Mouse (Mus musculus): ENCODE results near the gene Itih5.

Itih5 gene

DNA sequence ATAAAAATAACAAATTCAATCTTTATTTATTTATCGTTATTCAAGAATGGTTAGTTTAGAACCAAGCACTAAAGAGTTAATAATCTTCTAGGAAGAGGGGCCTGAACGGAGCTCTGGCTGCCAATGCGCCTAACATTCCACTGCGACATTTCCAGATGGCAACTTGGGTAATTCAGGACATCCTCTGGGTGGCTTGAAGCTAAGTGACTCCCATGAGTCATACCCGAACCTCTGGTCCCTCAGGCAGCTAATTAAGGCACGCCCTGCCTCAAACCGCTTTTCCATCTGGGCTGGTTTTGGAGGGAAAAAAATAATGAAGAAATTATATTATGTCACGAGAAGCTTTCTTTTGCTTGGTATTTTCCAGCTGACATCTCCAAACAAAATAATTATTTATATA lies 14.6 kb downstream of the Itih5 start:
- no peak for DNase-seq

DNA sequence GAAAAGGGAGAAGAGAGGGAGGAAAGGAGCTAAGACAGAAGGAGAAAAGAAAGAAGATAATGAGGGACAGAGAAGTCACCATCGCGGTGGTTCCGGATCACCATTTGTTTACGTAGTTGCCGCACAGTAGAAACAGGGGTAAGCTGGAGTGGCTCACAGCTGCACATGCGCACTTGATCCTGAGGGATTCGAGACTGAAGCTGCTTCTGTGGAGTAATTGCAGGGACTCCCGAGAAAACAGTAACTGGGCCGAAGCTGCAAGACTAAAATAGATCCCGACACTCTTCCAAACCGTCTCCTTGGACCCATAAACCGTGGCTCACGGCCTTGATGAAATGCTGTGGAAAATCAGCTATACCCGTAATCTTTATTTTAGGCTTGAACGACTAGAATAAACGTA lies 16.6 kb downstream of the Itih5 start:
- no peak for DNase-seq

DNA sequence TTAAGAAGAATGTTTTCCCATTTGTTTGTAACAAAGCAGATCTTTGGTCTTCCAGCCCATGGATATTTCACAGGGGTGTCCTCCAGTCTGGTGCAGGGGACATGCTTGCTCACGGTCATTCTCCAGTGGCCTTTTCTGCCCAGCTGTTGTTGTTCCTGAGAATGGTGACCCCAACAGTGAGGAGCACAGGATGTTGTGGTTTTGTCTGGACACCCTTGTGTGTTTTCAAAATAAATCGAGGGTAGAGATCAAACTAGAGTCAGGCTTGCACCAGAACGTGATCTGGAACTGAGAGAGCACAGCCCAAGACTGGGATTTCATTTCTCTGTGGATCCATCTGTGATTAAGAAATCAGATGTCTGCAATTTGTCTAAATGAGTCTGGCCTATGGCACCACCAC lies 40.2 kb downstream of the Itih5 start:
- DNase-seq, result no peak

DNA sequence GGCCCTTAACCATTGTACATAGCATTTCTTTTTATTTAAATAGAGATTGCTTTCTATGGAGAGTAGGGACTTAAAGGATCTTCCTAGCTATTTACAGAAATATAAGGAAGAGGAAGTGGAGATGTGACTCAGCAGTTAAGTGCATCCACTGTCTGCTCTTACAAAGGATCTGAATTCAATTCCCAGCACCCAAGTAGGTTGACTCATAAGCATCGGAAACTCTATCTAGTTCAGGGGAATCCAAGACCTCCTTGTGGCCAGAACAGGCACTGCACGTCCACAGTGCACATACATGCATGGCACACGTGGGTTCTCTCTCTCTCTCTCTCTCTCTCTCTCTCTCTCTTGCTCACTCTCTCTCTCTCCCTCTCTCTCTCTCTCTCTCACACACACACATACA lies 41.8 kb downstream of the Itih5 start:
- no peak for DNase-seq

DNA sequence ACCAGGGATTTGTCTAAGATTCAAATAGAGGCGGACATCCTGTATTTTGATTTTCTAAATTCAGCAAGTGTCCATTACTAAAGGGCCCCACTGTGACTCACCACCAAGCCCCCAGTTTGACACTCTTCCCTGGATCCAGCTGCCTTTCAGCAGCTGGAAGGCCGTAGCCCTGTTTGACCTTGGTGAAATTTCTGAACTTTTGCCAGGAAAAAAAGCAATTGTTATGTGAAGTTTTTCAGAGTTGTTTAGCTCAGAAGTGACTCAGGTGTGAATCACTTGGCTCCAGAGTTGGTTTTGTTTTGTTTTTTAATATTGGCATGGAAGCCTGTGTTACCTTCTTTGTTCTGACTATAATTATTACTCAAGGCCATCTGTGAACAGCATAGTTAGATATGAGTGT lies 46.0 kb downstream of the Itih5 start:
- no peak for DNase-seq

DNA sequence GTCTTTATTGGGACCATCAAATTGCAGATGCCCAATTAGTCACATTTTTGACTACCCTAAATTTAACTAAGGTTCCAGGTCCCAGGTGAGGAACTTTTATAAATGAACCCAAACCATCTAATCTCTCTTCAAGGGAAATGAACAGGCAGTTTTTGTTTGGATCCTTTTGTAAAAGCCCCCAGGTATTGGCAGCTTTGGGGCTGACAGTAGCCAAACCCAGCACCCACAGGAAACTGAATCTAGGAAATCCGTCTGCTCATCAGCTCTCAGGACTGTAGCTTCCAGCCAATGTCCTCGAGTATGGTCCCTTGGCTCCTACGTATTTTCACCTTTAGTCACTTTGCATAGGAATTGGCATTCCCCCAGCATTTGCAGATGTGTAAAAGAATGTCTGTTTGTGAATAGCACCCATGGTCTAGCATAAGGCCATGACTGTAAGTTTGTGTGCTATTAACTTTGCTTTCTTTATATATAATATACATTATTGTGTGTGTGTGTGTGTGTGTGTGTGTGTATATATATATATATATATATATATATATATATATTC lies 47.4 kb downstream of the Itih5 start:
- DNase-seq, result no peak

DNA sequence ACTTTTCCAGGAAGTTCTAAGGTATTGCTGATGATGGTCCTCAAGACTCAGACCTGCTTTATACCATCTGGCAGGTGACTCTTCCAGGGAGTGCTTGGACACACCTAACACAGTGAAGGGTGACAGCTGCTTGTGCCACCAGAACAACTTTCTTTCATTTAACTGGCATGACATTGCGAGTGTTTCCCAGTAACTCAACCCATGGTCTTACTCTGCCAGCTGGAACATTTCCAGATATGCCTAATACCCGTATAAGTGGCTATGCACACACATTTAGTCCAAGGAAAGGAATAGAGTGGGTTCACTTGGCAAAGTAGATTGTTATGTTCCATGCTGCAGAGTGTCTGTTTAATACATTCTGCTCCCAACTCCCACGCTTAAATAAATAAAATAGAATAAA lies 50.9 kb downstream of the Itih5 start:
- DNase-seq, result no peak

DNA sequence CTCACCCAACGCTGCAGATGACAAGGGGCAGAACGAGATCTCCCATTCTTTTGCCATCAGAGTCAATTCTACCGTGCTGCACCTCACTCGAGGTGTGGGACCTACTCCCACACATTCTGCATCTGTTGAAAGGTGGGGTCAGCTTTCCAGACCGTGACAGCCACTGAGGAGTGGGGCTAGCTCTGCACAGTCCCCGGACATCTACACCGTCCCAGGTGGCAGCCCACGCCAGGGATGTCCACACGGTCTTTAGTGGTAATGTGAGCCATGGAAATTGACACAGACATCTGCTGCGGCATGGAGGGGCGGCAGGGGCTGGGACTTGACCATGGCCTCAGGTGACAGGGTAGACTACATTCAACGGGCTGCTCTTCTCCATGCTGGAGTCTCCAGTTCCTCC lies 60.1 kb downstream of the Itih5 start:
- no peak for DNase-seq

DNA sequence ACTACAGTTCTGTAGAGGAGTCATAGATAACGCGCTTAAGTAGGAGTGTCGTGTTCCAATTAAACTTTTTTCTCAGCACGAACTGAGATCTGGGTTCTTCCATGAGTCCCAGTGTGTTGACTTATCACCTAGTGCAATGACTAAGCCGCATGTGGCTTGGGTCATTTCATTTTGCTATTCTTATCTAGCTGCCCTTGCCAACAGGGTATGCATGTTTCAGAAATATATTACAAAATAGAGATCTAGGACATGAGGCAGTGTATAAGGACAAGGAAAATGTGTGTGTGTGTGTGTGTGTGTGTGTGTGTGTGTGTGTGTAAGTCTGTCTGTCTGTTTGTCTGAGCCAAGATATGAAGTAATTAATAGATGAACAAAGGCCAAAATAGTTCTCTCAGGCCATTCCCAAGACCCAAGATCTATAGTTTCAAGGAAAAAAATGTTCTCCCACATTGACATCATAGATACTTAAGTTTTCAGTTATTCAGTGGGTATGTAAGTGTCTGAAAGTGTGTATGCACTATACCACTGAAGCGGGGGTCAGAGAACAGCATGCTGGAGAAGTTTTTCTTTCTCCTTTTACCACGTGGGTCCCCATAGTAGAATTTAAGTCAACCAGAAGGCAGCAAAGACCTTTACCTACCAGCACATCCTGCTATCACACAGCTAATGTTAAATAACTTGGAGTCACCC lies 62.6 kb downstream of the Itih5 start:
- no peak for DNase-seq

DNA sequence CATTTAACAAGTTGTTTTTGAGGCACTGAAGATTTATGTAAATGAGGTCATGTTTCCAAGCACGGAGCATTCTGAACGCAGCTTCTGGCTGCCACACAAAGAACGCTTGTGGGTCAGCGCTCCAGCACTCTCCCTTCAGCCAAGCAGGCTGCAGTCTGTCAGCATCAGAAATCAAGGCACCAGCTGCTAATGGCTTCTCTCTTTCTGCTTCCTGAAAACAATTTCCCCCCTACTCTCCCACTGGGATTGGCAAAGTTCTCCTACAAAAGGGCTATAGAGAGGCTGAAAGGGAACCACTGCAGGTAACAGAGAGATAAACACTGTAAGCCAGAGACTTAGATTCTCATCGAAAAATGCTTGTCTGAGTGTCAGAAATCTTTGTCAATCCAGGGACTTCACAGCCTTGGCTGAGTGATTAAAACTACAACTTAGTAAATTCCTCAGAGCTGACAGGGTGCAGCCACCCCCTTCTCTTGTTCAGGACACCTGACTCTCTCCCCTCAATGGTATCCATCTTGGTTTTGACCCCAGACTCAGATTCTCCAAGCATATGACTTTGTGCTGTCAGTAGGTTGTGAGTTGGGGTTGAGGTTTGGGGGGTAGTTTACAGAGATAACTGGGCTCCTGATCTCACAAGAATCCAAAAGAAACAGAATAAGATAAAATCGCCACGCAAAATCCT lies 63.3 kb downstream of the Itih5 start:
- DNase-seq, result peak; percentile 19

DNA sequence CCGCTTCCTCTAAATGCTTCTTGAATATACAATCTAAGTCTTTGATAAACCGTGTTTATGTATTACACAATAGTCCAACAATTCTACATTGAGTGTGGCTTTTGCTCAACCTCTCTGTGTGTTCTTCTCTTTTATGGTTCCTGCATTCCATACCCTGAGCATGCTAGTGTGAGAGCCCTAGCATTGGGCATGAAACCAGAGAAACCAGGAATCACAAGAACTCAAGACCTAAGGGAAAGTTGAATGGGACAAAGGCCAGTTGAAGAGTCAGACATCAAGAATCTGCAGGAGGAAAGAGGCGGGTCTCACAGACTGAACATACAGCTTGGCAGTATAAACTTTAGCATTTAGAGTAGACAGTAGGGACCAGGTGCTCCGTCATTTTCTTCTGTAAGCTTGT lies 68.5 kb downstream of the Itih5 start:
- DNase-seq, result no peak

DNA sequence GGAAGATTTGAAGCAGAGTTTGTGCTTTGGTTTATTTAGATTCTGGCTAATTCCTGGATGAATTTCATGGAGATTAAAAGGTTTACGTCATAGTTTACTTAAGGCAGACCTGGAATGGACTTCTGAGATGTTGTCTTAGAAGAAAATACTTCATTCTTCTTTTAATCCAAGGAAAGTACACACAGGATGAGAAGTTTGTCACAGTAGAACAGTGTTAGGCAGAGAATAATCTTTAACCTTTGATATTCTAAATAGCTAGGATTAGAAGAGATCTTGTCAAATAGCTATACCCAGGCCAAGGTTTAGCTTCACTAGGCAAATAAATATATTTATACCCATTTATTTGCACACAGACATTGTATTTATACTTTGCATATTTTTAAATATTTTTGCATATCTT lies 73.5 kb downstream of the Itih5 start:
- DNase-seq, result no peak

DNA sequence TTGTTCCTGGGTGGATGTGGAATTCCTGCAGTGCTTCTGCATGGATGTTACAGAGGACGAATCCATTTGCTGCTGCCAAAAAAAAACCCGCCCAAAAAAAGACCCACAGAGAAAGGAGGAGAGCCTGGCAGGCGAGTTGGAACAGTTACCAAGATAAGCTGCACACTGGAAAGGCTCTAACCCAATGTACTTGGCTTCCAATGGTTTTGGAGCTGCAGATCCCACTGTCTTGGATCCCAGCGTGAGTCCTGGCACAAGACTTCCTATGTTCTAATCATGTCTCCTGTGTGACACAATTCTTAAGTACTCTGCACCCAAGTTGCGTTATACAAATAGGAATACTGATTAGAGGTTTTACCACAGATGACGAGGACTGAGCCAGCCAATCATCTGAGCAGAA lies 78.6 kb downstream of the Itih5 start:
- DNase-seq, result no peak

DNA sequence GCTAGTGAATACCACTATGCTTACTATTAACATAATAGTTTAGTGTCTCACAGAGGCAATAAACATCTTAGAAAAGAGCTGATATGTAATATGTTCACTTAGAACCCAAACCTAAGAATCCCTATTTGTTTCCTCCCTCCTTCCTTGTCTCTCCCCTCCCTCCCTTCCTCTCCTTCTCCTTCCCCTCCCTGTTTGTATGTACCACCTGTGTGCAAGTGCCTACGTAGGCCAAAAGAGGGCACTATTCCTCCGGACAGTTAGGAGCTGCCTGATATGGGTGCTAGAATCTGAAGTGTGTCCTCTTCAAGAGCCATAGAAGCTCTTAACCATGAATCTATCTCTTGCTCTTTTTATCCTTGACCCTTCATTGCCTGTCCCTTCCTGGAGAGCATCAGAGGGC lies 83.2 kb downstream of the Itih5 start:
- no peak for DNase-seq

DNA sequence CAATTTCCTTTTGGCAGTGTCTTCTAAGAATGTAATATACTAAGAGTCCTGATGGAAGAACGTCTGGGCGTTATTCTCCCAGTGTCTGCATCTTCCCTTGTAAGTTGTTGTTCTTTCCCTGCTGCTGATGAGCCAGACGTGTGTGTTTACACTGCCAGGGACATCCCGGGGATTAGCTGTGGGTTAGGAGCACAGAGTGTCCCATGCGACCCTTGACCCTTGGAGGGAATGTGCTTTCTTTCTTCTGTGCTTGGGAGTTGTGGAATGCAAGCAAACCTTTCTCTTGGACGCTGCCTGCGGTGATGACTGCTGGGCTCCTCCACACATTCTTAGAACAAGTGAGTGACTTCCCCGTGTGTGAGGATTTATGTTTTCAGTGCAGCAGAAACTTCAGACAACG lies 89.6 kb downstream of the Itih5 start:
- DNase-seq, result peak; percentile 40

DNA sequence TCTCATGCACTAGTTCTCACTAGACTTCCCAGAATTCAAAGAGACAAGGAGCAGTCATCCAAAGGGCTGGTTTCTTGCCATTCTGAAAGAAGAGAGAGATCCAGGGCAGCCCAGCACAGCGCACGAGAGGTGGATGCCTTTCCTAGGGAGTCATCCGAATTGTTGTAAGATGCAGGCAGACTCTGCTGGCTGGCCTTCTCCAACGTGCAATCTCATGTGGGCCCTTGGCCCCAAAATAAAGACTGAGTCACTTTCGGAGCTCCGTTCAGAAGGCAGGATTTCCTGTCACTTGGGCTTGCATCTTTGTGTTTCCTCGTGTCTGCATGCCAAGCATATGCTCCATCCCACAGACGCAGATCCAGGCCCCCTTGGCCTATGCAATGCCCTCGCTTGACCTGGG lies 97.1 kb downstream of the Itih5 start:
- no peak for DNase-seq

DNA sequence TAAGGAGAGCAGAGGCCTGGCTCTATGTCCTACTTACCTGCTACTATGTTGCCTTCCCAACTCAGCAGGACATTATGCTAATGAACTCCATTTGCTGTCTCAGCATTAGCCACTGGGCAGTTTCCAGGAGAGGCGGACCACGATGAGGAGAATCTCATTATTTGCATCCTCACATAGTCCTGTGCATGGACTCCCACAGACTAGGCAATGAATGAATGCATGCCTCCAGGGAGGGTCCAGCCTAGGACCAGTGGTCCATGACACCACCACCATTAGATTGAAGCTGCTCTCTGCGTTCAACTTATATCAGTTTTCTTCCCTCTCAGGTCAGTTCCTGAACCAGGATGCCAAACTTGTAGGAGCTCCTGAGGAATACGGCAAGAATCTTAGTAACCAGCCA lies 97.6 kb downstream of the Itih5 start:
- DNase-seq, result no peak

DNA sequence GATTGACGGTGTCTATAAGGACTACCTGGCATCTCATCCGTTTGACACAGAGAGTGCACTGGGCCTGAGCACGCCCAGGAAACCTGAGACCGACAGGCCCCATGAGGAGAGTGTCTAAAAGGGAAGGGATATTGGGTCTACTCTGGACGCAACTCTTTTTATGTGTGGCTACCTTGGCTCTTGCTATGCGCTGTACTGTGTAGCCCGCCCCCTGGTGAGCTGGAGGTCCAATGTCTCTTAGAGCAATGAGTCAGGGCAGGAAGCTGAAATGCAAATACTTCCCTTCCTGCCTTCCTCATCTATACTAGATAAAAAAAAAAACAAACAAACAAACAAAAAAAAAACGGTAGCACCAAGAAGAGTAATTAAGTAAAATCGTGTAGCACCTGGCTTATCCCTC lies 98.1 kb downstream of the Itih5 start:
- DNase-seq, result no peak

DNA sequence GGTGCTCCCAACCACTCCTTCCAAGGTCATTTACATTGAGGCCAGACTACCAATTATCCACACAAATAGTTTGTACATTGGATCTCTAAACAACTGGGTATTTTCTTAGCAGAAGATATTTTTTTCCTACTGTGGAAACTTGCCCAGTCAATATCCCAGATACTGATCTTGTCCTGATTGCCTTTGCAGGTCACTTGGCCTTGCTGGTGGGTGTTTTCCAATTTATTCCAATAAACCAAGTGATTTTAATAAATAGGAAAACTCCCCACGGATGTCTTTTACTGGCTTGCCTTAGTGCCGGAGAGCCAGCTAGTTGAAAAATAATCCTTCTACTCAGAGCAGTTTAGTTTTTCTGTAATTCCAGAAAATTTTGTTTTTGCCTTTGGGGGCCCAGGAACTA lies 98.6 kb downstream of the Itih5 start:
- no peak for DNase-seq

DNA sequence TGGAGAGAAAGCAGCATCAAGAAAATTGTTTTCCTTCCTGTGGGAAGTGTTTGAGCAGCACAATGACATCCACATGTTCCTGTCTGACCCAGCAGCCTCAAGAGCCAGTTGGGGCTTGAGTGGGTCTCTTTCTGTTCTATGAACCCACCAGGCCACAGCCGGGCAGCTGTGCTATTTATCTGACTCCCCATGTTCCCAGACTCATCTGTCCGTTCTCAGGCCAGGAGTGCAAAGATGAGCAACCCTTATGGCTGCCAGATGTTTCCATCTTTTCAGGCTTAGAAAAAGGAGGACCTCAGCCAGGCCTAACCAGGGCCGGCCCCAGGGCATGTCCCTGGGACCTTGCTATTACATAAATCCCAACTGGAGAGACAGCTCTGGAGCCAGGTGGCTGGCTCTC lies 100.0 kb downstream of the Itih5 start:
- no peak for DNase-seq

DNA sequence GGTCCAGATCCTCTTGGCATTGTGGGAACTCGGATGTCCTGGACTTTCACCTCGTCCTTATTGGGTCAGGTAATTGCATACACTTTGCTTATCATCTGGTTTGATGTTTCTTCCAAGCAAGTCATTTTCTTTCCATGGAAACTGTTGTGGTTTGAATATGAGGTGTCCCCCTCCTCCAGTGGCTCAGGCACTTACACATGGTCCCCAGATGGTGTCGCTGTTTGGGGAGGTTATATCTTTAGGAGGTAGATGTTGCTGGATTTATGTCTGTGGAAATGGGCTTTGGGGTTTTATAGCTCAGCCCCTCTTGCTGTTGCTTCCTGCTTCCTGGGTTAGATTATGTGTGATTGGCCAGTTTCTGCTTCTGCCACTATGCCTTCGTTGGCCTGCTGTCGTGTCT lies 103.6 kb downstream of the Itih5 start:
- no peak for DNase-seq

DNA sequence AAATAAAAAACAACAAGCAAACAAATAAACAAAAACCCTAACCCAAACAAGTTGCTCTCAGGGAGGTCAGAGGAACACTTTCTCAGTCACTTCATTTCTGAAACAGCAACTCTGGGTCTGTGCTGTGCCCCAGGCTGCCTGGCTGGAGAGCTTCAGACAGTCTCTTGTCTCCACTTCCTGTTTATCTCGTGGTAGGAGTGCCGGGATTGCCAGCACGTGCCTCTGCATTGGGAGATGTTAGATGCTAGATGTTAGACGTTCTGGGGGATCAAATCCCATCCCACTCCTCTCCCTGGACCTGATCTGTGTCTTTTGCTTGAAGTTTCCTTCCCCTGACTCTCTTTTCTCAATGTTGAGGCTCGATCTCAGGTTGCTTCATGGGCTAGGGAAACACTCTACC lies 104.9 kb downstream of the Itih5 start:
- DNase-seq, result no peak

DNA sequence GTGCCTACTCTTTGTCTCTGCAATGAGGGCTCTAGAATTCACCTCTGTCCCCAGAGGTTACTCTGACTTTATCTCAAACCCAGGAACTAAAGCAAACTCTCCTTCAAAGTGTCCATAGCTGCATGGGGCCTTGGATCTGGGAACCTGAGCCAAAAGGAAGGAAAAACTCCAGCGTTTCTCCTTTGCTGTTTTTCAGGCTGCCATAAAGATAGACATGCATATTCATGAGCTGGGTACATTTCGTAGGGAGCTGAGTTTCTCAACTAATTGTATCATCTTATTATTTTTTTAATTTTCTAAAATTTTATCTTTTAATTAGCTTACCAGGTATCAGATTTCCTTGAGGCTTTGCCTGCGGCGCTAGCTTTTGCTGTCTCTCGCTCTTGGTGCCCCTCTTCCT lies 106.7 kb downstream of the Itih5 start:
- no peak for DNase-seq

DNA sequence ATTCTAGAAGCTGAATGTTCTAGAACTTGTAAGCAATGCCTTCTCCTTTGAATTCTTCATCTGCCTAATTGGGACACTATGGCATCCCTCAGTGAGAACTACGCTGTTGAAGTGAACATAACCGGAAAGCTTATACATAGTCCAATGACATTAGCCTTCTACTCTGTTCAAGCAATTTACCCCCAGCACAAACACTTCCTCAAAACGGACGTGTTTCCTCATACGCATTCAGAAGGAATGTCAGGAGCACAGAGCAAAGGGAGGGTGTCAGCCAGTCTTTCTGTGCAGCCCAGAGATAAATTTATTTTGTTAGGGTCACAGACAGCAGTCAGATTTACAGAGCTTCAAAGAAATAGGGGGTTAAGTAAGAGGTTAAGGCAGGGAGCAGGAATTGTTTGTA lies 108.0 kb downstream of the Itih5 start:
- no peak for DNase-seq

DNA sequence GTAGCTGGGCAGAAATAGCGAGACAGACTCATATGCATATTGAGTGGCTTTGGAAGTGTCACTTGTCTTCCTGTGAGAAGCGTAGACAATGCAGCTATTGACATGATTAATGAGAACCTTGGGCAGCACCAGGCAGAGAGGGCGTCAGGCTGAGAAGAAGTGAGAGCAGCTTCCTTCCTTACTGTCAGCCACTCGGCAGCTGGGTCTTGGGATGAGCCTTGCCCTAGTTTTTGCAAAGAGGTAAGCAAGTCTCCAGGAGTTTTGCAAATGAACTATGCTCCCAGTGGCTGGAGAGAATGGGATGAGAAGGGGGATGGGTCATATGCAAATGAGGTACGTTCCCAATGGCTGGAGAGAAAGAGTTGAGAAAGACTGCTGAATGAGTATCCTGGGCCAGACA lies 109.4 kb downstream of the Itih5 start:
- no peak for DNase-seq
